Mouse (Mus musculus) CD8-positive naive resting alpha-beta T cell, adult 57 days (primary cell): Measurements from ENCODE around the gene Atp1b3. TPM values are rescaled to one million over a fixed set of nuclear protein-coding genes. Genes with fewer than 3 reads are reported as not detected.

Source experiments
- total RNA-seq: library from RNA; stranded (reverse); gene quantifications from one replicate; pipeline ENCODE4 v1.2.4, GENCODE M21; 2023

Gene Atp1b3
- 668 TPM for total RNA-seq

GRCm38 (mm10) chr9:96364141-96364838, at the start of gene Atp1b3:
Gene Atp1b3, minus strand, starts transcription at chr9:96364442.

Other genes starting within 250 kb of the Atp1b3 start
- gene Gk5, start 245.1 kb downstream of the Atp1b3 start, total RNA-seq = 7.3 TPM
- 13.6 TPM for gene Tfdp2, start 168.2 kb downstream of the Atp1b3 start, total RNA-seq
- gene Rnf7, start 114.2 kb upstream of the Atp1b3 start, total RNA-seq = 34.1 TPM
- gene Gm28729, start 160.8 kb upstream of the Atp1b3 start, total RNA-seq = not detected